Mouse (Mus musculus): Measurements from ENCODE around the gene Tssk4. TPM values are rescaled to one million over a fixed set of nuclear protein-coding genes. Genes with fewer than 3 reads are reported as not detected.

Gene Tssk4
- 2.0 and 2.1 TPM in 2 replicates for polyA plus RNA-seq (2012; rRNA removed)

GRCm38 (mm10) chr14:55649884-55650283, at the start of gene Tssk4:
Gene Tssk4 (plus strand): TSS chr14:55650184.

GRCm38 (mm10) chr14:55603271-55603632, 46.7 kb upstream of the Tssk4 start, which contains the start of gene Irf9:
Gene Irf9 (plus strand): TSS chr14:55603571.

GRCm38 (mm10) chr14:55617822-55618221, 32.2 kb upstream of the Tssk4 start, which contains the start of gene Rec8:
Gene Rec8 (plus strand): TSS chr14:55618037.

GRCm38 (mm10) chr14:55635523-55636007, 14.4 kb upstream of the Tssk4 start, which contains the start of gene Ipo4:
Gene Ipo4 (minus strand): TSS chr14:55635957.

GRCm38 (mm10) chr14:55637795-55638194, 12.2 kb upstream of the Tssk4 start, which contains the start of gene Gm49378:
Gene Gm49378 (minus strand): TSS chr14:55637895.

GRCm38 (mm10) chr14:55643060-55643907, 6.7 kb upstream of the Tssk4 start, which contains the start of gene Tm9sf1:
Gene Tm9sf1 (minus strand): TSS chr14:55643806.

GRCm38 (mm10) chr14:55659960-55660573, 10.1 kb downstream of the Tssk4 start, which contains the start of gene Mdp1:
Gene Mdp1 (minus strand): TSS chr14:55660508.

GRCm38 (mm10) chr14:55671833-55672740, 22.1 kb downstream of the Tssk4 start, which contains the start of the genes Gmpr2 and Nedd8:
Gene Gmpr2 (plus strand): TSS chr14:55671941.
Gene Nedd8 (minus strand): TSS chr14:55672124.

GRCm38 (mm10) chr14:55681160-55682117, 31.5 kb downstream of the Tssk4 start, which contains the start of gene Tinf2:
Gene Tinf2 (minus strand): TSS chr14:55681820.

Other genes starting within 250 kb of the Tssk4 start
- gene Dhrs4, start 171.4 kb upstream of the Tssk4 start, polyA plus RNA-seq (2012; rRNA removed) = 36.2 and 37.6 TPM in 2 replicates
- gene Carmil3, start 159.5 kb upstream of the Tssk4 start, polyA plus RNA-seq (2012; rRNA removed) = 195 and 238 TPM in 2 replicates
- gene Cpne6, start 139.7 kb upstream of the Tssk4 start, polyA plus RNA-seq (2012; rRNA removed) = 7.3 and 10.1 TPM in 2 replicates
- gene Nrl, start 125.2 kb upstream of the Tssk4 start, polyA plus RNA-seq (2012; rRNA removed) = 0.64 and 0.80 TPM in 2 replicates
- 19.4 and 24.9 TPM in 2 replicates for gene Pck2, start 109.9 kb upstream of the Tssk4 start, polyA plus RNA-seq (2012; rRNA removed)
- 99.5 and 110 TPM in 2 replicates for gene Dcaf11, start 90.2 kb upstream of the Tssk4 start, polyA plus RNA-seq (2012; rRNA removed)
- gene A730061H03Rik, start 89.8 kb upstream of the Tssk4 start, polyA plus RNA-seq (2012; rRNA removed) = 0.55 and 0.85 TPM in 2 replicates
- 0.20 and 4.1 TPM in 2 replicates for gene Fitm1, start 74.6 kb upstream of the Tssk4 start, polyA plus RNA-seq (2012; rRNA removed)
- gene Psme1, start 72.1 kb upstream of the Tssk4 start, polyA plus RNA-seq (2012; rRNA removed) = 95.6 and 100 TPM in 2 replicates
- gene Emc9, start 64.9 kb upstream of the Tssk4 start, polyA plus RNA-seq (2012; rRNA removed) = 15.2 and 19.4 TPM in 2 replicates
- 80.2 and 87.2 TPM in 2 replicates for gene Psme2, start 59.1 kb upstream of the Tssk4 start, polyA plus RNA-seq (2012; rRNA removed)
- gene Rnf31, start 58.5 kb upstream of the Tssk4 start, polyA plus RNA-seq (2012; rRNA removed) = 24.8 and 26.6 TPM in 2 replicates
- gene Irf9, start 46.6 kb upstream of the Tssk4 start, polyA plus RNA-seq (2012; rRNA removed) = 27.1 and 27.9 TPM in 2 replicates
- 19.0 and 25.2 TPM in 2 replicates for gene Rec8, start 32.1 kb upstream of the Tssk4 start, polyA plus RNA-seq (2012; rRNA removed)
- gene Ipo4, start 14.2 kb upstream of the Tssk4 start, polyA plus RNA-seq (2012; rRNA removed) = 171 and 172 TPM in 2 replicates
- 6.9 and 7.0 TPM in 2 replicates for gene Gm49378, start 12.3 kb upstream of the Tssk4 start, polyA plus RNA-seq (2012; rRNA removed)
- gene Tm9sf1, start 6.4 kb upstream of the Tssk4 start, polyA plus RNA-seq (2012; rRNA removed) = 48.4 and 58.4 TPM in 2 replicates
- gene Mdp1, start 10.3 kb downstream of the Tssk4 start, polyA plus RNA-seq (2012; rRNA removed) = 52.9 and 57.0 TPM in 2 replicates
- 43.0 and 44.1 TPM in 2 replicates for gene Gmpr2, start 21.8 kb downstream of the Tssk4 start, polyA plus RNA-seq (2012; rRNA removed)
- gene Nedd8, start 21.9 kb downstream of the Tssk4 start, polyA plus RNA-seq (2012; rRNA removed) = 461 and 488 TPM in 2 replicates
- gene Tinf2, start 31.6 kb downstream of the Tssk4 start, polyA plus RNA-seq (2012; rRNA removed) = 32.9 and 33.1 TPM in 2 replicates
- gene Tgm1, start 63.7 kb downstream of the Tssk4 start, polyA plus RNA-seq (2012; rRNA removed) = 0.43 and 1.5 TPM in 2 replicates
- 57.1 and 61.9 TPM in 2 replicates for gene Rabggta, start 72.1 kb downstream of the Tssk4 start, polyA plus RNA-seq (2012; rRNA removed)
- 86.8 and 87.0 TPM in 2 replicates for gene Dhrs1, start 95.5 kb downstream of the Tssk4 start, polyA plus RNA-seq (2012; rRNA removed)
- gene Nop9, start 95.5 kb downstream of the Tssk4 start, polyA plus RNA-seq (2012; rRNA removed) = 21.4 and 26.4 TPM in 2 replicates
- 0.57 and 1.3 TPM in 2 replicates for gene Cideb, start 108.3 kb downstream of the Tssk4 start, polyA plus RNA-seq (2012; rRNA removed)
- 0.11 and 0.21 TPM in 2 replicates for gene Ltb4r2, start 111.2 kb downstream of the Tssk4 start, polyA plus RNA-seq (2012; rRNA removed)
- 0.34 and 0.91 TPM in 2 replicates for gene Ltb4r1, start 115.8 kb downstream of the Tssk4 start, polyA plus RNA-seq (2012; rRNA removed)
- 5.0 and 9.7 TPM in 2 replicates for gene Adcy4, start 133.9 kb downstream of the Tssk4 start, polyA plus RNA-seq (2012; rRNA removed)
- 3.1 and 9.4 TPM in 2 replicates for gene Ripk3, start 138.7 kb downstream of the Tssk4 start, polyA plus RNA-seq (2012; rRNA removed)
- gene Nfatc4, start 173.0 kb downstream of the Tssk4 start, polyA plus RNA-seq (2012; rRNA removed) = 29.1 and 48.1 TPM in 2 replicates
- gene Nynrin, start 203.8 kb downstream of the Tssk4 start, polyA plus RNA-seq (2012; rRNA removed) = 18.4 and 24.1 TPM in 2 replicates
- 0.45 and 0.53 TPM in 2 replicates for gene Cbln3, start 234.2 kb downstream of the Tssk4 start, polyA plus RNA-seq (2012; rRNA removed)
- 14.8 and 16.5 TPM in 2 replicates for gene Khnyn, start 234.8 kb downstream of the Tssk4 start, polyA plus RNA-seq (2012; rRNA removed)

All from central nervous system, embryonic 14 days (tissue).